Mouse (Mus musculus): Measurements from ENCODE around the gene Lcp2.

GRCm38 (mm10) chr11:34109260-34109659 lies 62.5 kb downstream of the Lcp2 start:
- TF ChIP-seq EP300 (optimal IDR thresholded peaks at IDR 0.05) (no peak), CTCF (IDR thresholded peaks at IDR 0.05; ENCODE audit: low read depth) (no peak)
